In genomic region chr14:25866832-25867231, GRCm38 (mm10) we compare ENCODE assay signal across 16 mouse cellular contexts. TPM values are rescaled to one million over a fixed set of nuclear protein-coding genes. Genes with fewer than 3 reads are reported as not detected.
A peak's percentile ranks its signal among the peaks of the same experiment; 100 is the strongest.
DNase-seq lines count a peak whose midpoint lies in the region; ATAC-seq and TF ChIP-seq lines count a peak whose summit lies in the region.
"Had no signal": no experiment of that assay in that cellular context is flagged by ENCODE, and none has a peak within 500 bp of the region (broad histone marks: within the 10 kb centered on the region; RNA-seq: fewer than 3 reads in every experiment).

No protein-coding gene starts in this region.

- H3K36me3 ChIP-seq in heart, postnatal 0 days (replicated peaks; ENCODE audit: control insufficient read depth, insufficient read depth, low read length) = no peaks in the 10 kb centered on the region
- H3K36me3 ChIP-seq: heart, embryonic 15.5 days; liver, embryonic 12.5 days; midbrain, embryonic 10.5 days had no signal

- ATAC-seq in heart, postnatal 0 days (ENCODE audit: insufficient read depth, low read depth) = 0 out of 2 replicates have a peak, but pooled peaks have one; percentile 30
- ATAC-seq: liver, embryonic 12.5 days; lung, postnatal 0 days had no signal

- peaks cover 35% of the 10 kb centered on the region for H3K4me1 ChIP-seq in heart, postnatal 0 days (ENCODE audit: control insufficient read depth, insufficient read depth)

- TF ChIP-seq EP300 in heart, postnatal 0 days (IDR thresholded peaks at IDR 0.05; ENCODE audit: low read depth) = no peak

- no peaks in the 10 kb centered on the region for H3K9me3 ChIP-seq in heart, postnatal 0 days (replicated peaks; ENCODE audit: control insufficient read depth, low read length)
- H3K9me3 ChIP-seq: G1E; heart, embryonic 15.5 days; liver, embryonic 12.5 days; midbrain, embryonic 10.5 days had no signal

- no peak for TF ChIP-seq CTCF in heart, postnatal 0 days (IDR thresholded peaks at IDR 0.05; ENCODE audit: low read depth)

- no peak overlapping the region for H3K4me2 ChIP-seq in heart, postnatal 0 days (ENCODE audit: low read depth, low read length)
- H3K4me2 ChIP-seq: heart, embryonic 15.5 days; liver, embryonic 12.5 days had no signal

- H3K27ac ChIP-seq in heart, postnatal 0 days (ENCODE audit: low read depth) = 0 out of 2 replicates have a peak overlapping the region, but pooled peaks have one; percentile 4
- H3K27ac ChIP-seq: heart, embryonic 15.5 days; liver, embryonic 12.5 days; midbrain, embryonic 10.5 days had no signal

- no peaks in the 10 kb centered on the region for H3K27me3 ChIP-seq in heart, postnatal 0 days (ENCODE audit: control insufficient read depth, insufficient read depth, low read length)
- H3K27me3 ChIP-seq: heart, embryonic 15.5 days; liver, embryonic 12.5 days had no signal

- no peak overlapping the region for H3K4me3 ChIP-seq in heart, postnatal 0 days (ENCODE audit: low read depth, low read length)
- H3K4me3 ChIP-seq: heart, embryonic 15.5 days; liver, embryonic 12.5 days; midbrain, embryonic 10.5 days had no signal

- WGBS in heart, postnatal 0 days = 40% methylated on average over 11 of the region's 11 CpGs

- DNase-seq in gastrocnemius, adult 18-20 months (ENCODE audit: low spot score) = peak; percentile 71
- DNase-seq in gastrocnemius, postnatal 4 days (ENCODE audit: low spot score in 2 of 2) = no peak
- DNase-seq in ovary, adult 18-20 months (ENCODE audit: low spot score) = peak; percentile 79
- DNase-seq in ovary, postnatal 10 days (ENCODE audit: low spot score) = no peak
- DNase-seq in heart, postnatal 0 days (ENCODE audit: low spot score) = no peak
- peak; percentile 83 for DNase-seq in testis, postnatal 14 days (ENCODE audit: low spot score)
- DNase-seq in lung, postnatal 10 days = no peak
- DNase-seq in left cerebral cortex, adult 11 months (ENCODE audit: low spot score) = no peak
- DNase-seq: thymus, adult 18-20 months had no signal

- H3K9ac ChIP-seq in heart, postnatal 0 days (replicated peaks; ENCODE audit: low read depth, low read length) = no peak overlapping the region
- H3K9ac ChIP-seq: heart, embryonic 15.5 days; liver, embryonic 12.5 days had no signal

RNA-seq across cellular contexts. Expression of gene Anxa11, which starts 24.9 kb away (rescaled TPM):
- total RNA-seq in gastrocnemius, adult 18-20 months (2021) = 100 to 1,000 TPM; 100 to 102 TPM
- total RNA-seq in gastrocnemius, postnatal 4 days (2021) = 100 to 1,000 TPM; 111 to 124 TPM
- total RNA-seq in heart, postnatal 0 days (2014; rRNA removed; ENCODE audit: low replicate concordance) = 21.1 and 46.2 TPM in 2 replicates
- 34.9 and 36.8 TPM in 2 replicates for polyA plus RNA-seq in heart, postnatal 0 days (2015; fragmentation: Nextera tagmentation; extraction: Ambion mirVana)

RNA-seq across cellular contexts. Expression of gene Plac9a, which starts 36.1 kb away (rescaled TPM):
- total RNA-seq in gastrocnemius, adult 18-20 months (2021) = 1 to 10 TPM; 2.2 to 4.1 TPM
- total RNA-seq in gastrocnemius, postnatal 4 days (2021) = 10 to 100 TPM in 1 of 2 experiments, 1 to 10 TPM in 1; 4.3 to 18.1 TPM
- not detected in 2 replicates for total RNA-seq in heart, postnatal 0 days (2014; rRNA removed; ENCODE audit: low replicate concordance)
- 0.31 and 2.3 TPM in 2 replicates for polyA plus RNA-seq in heart, postnatal 0 days (2015; fragmentation: Nextera tagmentation; extraction: Ambion mirVana)
- total RNA-seq: common myeloid progenitor, adult 5-6 weeks; G1E; left cerebral cortex, postnatal 14 days had no signal
- polyA plus RNA-seq: G1E; heart, embryonic 15.5 days; liver, embryonic 12.5 days; midbrain, embryonic 10.5 days had no signal

Comparison
In these comparisons a context has a peak if more than half of its experiments do, and no peak if none do; other contexts are left out.
1. DNase-seq: peak in gastrocnemius, adult 18-20 months (single experiment), ovary, adult 18-20 months (single experiment) and testis, postnatal 14 days (single experiment); none in gastrocnemius, postnatal 4 days (0 of 2), ovary, postnatal 10 days (single experiment), heart, postnatal 0 days (single experiment), lung, postnatal 10 days (single experiment) and left cerebral cortex, adult 11 months (single experiment).